Mouse (Mus musculus): Measurements from ENCODE around the gene Ccdc134. TPM values are rescaled to one million over a fixed set of nuclear protein-coding genes. Genes with fewer than 3 reads are reported as not detected.
"Not testable (repeated sequence)": the region's sequence is repeated elsewhere in the genome, so short reads cannot be mapped to it uniquely, and the experiment has no call there.

Ccdc134 gene
- 27.6 and 31.1 TPM in 2 replicates for polyA plus RNA-seq (2015; fragmentation: Nextera tagmentation; extraction: Ambion mirVana)

- Histone ChIP-seq H3K4me1 (peaks cover 16% of the 10 kb centered on the region), H3K4me3 (replicated peaks) (peak within 1 kb of the TSS; percentile 70), H3K27me3 (no peaks in the 10 kb centered on the region), H3K9ac (peak within 1 kb of the TSS; percentile 59), H3K36me3 (peaks cover 4% of the 10 kb centered on the region; the same call in 1 of the 2 replicates), H3K4me2 (replicated peaks) (peak within 1 kb of the TSS; percentile 85), H3K9me3 (replicated peaks) (no peaks in the 10 kb centered on the region), H3K27ac (replicated peaks) (peak within 1 kb of the TSS; percentile 75; the same call in 1 of the 2 replicates)
- peak; percentile 98 for ATAC-seq (ENCODE audit: insufficient number of reproducible peaks, low FRiP score, low TSS enrichment, low read depth)
- WGBS = under 1% methylated on average over 74 of the region's 74 CpGs
Observed at GRCm38 (mm10) chr15:82127426-82128374, at the start of gene Ccdc134. Gene Ccdc134 (plus strand): TSS chr15:82127922.

- Histone ChIP-seq H3K27ac (replicated peaks) (no peak overlapping the region), H3K9me3 (replicated peaks) (no peaks in the 10 kb centered on the region), H3K27me3 (no peaks in the 10 kb centered on the region), H3K4me1 (no peaks in the 10 kb centered on the region), H3K36me3 (no peaks in the 10 kb centered on the region), H3K4me3 (replicated peaks) (no peak overlapping the region), H3K4me2 (replicated peaks) (no peak overlapping the region), H3K9ac (no peak overlapping the region)
- ATAC-seq (ENCODE audit: insufficient number of reproducible peaks, low FRiP score, low TSS enrichment, low read depth) = no peak
- WGBS = 45% methylated on average over 10 of the region's 10 CpGs
Observed at GRCm38 (mm10) chr15:82079883-82080282, 47.8 kb upstream of the Ccdc134 start.

- Histone ChIP-seq H3K36me3 (no peaks in the 10 kb centered on the region), H3K27ac (replicated peaks) (no peak overlapping the region), H3K4me1 (no peaks in the 10 kb centered on the region), H3K9ac (no peak overlapping the region), H3K4me3 (replicated peaks) (no peak overlapping the region), H3K9me3 (replicated peaks) (no peaks in the 10 kb centered on the region), H3K4me2 (replicated peaks) (no peak overlapping the region), H3K27me3 (no peaks in the 10 kb centered on the region)
- no peak for ATAC-seq (ENCODE audit: insufficient number of reproducible peaks, low FRiP score, low TSS enrichment, low read depth)
- WGBS = 31% methylated on average over 7 of the region's 7 CpGs
Observed at GRCm38 (mm10) chr15:82081161-82081560, 46.6 kb upstream of the Ccdc134 start.

GRCm38 (mm10) chr15:82085606-82086005 lies 42.1 kb upstream of the Ccdc134 start:
- Histone ChIP-seq H3K36me3 (no peaks in the 10 kb centered on the region), H3K27me3 (no peaks in the 10 kb centered on the region; the same call in 1 of the 2 replicates), H3K4me1 (no peaks in the 10 kb centered on the region), H3K9ac (no peak overlapping the region), H3K4me2 (replicated peaks) (no peak overlapping the region), H3K4me3 (replicated peaks) (no peak overlapping the region), H3K27ac (replicated peaks) (no peak overlapping the region), H3K9me3 (replicated peaks) (no peaks in the 10 kb centered on the region)
- 84% methylated on average over 9 of the region's 9 CpGs for WGBS
- ATAC-seq (ENCODE audit: insufficient number of reproducible peaks, low FRiP score, low TSS enrichment, low read depth) = no peak

GRCm38 (mm10) chr15:82086131-82086530 lies 41.6 kb upstream of the Ccdc134 start:
- no peaks in the 10 kb centered on the region; the same call in 1 of the 2 replicates for H3K27me3 ChIP-seq
- H3K27ac ChIP-seq (replicated peaks) = no peak overlapping the region
- no peaks in the 10 kb centered on the region for H3K36me3 ChIP-seq
- ATAC-seq (ENCODE audit: insufficient number of reproducible peaks, low FRiP score, low TSS enrichment, low read depth) = no peak
- H3K4me1 ChIP-seq = no peaks in the 10 kb centered on the region
- no peak overlapping the region for H3K9ac ChIP-seq
- WGBS = 74% methylated on average over 12 of the region's 12 CpGs
- H3K9me3 ChIP-seq (replicated peaks) = no peaks in the 10 kb centered on the region
- no peak overlapping the region for H3K4me2 ChIP-seq (replicated peaks)
- no peak overlapping the region for H3K4me3 ChIP-seq (replicated peaks)

GRCm38 (mm10) chr15:82087266-82087665 lies 40.5 kb upstream of the Ccdc134 start:
- ATAC-seq (ENCODE audit: insufficient number of reproducible peaks, low FRiP score, low TSS enrichment, low read depth) = no peak
- 15% methylated on average over 8 of the region's 10 CpGs for WGBS
- Histone ChIP-seq H3K9ac (no peak overlapping the region), H3K27me3 (no peaks in the 10 kb centered on the region; the same call in 1 of the 2 replicates), H3K4me2 (replicated peaks) (no peak overlapping the region), H3K27ac (replicated peaks) (no peak overlapping the region), H3K9me3 (replicated peaks) (no peaks in the 10 kb centered on the region), H3K4me1 (no peaks in the 10 kb centered on the region), H3K4me3 (replicated peaks) (no peak overlapping the region), H3K36me3 (no peaks in the 10 kb centered on the region)

GRCm38 (mm10) chr15:82091061-82091460 lies 36.7 kb upstream of the Ccdc134 start:
- no peak; the same call in 1 of the 2 replicates for ATAC-seq (ENCODE audit: insufficient number of reproducible peaks, low FRiP score, low TSS enrichment, low read depth)
- H3K9ac ChIP-seq = no peak overlapping the region
- 71% methylated on average over 7 of the region's 7 CpGs for WGBS

GRCm38 (mm10) chr15:82106953-82107555 lies 20.7 kb upstream of the Ccdc134 start:
- H3K9me3 ChIP-seq (replicated peaks) = no peaks in the 10 kb centered on the region
- no peaks in the 10 kb centered on the region for H3K36me3 ChIP-seq
- H3K9ac ChIP-seq = no peak overlapping the region
- ATAC-seq (ENCODE audit: insufficient number of reproducible peaks, low FRiP score, low TSS enrichment, low read depth) = no peak
- H3K27me3 ChIP-seq = no peaks in the 10 kb centered on the region
- no peaks in the 10 kb centered on the region for H3K4me1 ChIP-seq
- no peak overlapping the region for H3K27ac ChIP-seq (replicated peaks)
- WGBS = 14% methylated on average over 8 of the region's 8 CpGs
- H3K4me2 ChIP-seq (replicated peaks) = no peak overlapping the region
- H3K4me3 ChIP-seq (replicated peaks) = no peak overlapping the region

More at GRCm38 (mm10) chr15:82091061-82091460, 36.7 kb upstream of the Ccdc134 start:
- Histone ChIP-seq H3K27me3 (no peaks in the 10 kb centered on the region; the same call in 1 of the 2 replicates), H3K36me3 (no peaks in the 10 kb centered on the region), H3K9me3 (replicated peaks) (no peaks in the 10 kb centered on the region), H3K4me1 (no peaks in the 10 kb centered on the region), H3K4me3 (replicated peaks) (no peak overlapping the region), H3K4me2 (replicated peaks) (no peak overlapping the region), H3K27ac (replicated peaks) (no peak overlapping the region)

- Histone ChIP-seq H3K36me3 (no peaks in the 10 kb centered on the region), H3K4me3 (replicated peaks) (no peak overlapping the region), H3K4me1 (no peaks in the 10 kb centered on the region), H3K27ac (replicated peaks) (no peak overlapping the region), H3K9me3 (replicated peaks) (no peaks in the 10 kb centered on the region), H3K4me2 (replicated peaks) (no peak overlapping the region), H3K27me3 (no peaks in the 10 kb centered on the region), H3K9ac (no peak overlapping the region)
- 83% methylated on average over 8 of the region's 8 CpGs for WGBS
- ATAC-seq (ENCODE audit: insufficient number of reproducible peaks, low FRiP score, low TSS enrichment, low read depth) = no peak
Observed at GRCm38 (mm10) chr15:82120544-82120943, 7.2 kb upstream of the Ccdc134 start.

GRCm38 (mm10) chr15:82126690-82127089 lies 1.0 kb upstream of the Ccdc134 start:
- not testable (repeated sequence) for H3K4me3 ChIP-seq (replicated peaks); ATAC-seq (ENCODE audit: insufficient number of reproducible peaks, low FRiP score, low TSS enrichment, low read depth)
- H3K4me1 ChIP-seq = peaks cover 16% of the 10 kb centered on the region

GRCm38 (mm10) chr15:82128398-82128797 lies 676 bp downstream of the Ccdc134 start:
- Histone ChIP-seq H3K36me3 (peaks cover 4% of the 10 kb centered on the region; the same call in 1 of the 2 replicates), H3K27ac (replicated peaks) (peak overlapping the region; percentile 75; the same call in 1 of the 2 replicates), H3K9ac (peak overlapping the region; percentile 59), H3K4me2 (replicated peaks) (peak overlapping the region; percentile 85), H3K9me3 (replicated peaks) (no peaks in the 10 kb centered on the region), H3K27me3 (no peaks in the 10 kb centered on the region), H3K4me3 (replicated peaks) (peak overlapping the region; percentile 70), H3K4me1 (peaks cover 16% of the 10 kb centered on the region)
- 0% methylated on average over 5 of the region's 5 CpGs for WGBS
- no peak for ATAC-seq (ENCODE audit: insufficient number of reproducible peaks, low FRiP score, low TSS enrichment, low read depth)

More at GRCm38 (mm10) chr15:82126690-82127089, 1.0 kb upstream of the Ccdc134 start:
- not testable (repeated sequence) for H3K36me3 ChIP-seq; H3K9me3 ChIP-seq (replicated peaks); H3K9ac ChIP-seq; H3K27me3 ChIP-seq; H3K27ac ChIP-seq (replicated peaks); H3K4me2 ChIP-seq (replicated peaks)
- 73% methylated on average over 4 of the region's 4 CpGs for WGBS

Measured in embryonic facial prominence, embryonic 15.5 days (tissue).